Mouse (Mus musculus): ENCODE results near the gene Vdac2. TPM values are rescaled to one million over a fixed set of nuclear protein-coding genes. Genes with fewer than 3 reads are reported as not detected.

Gene Vdac2
- polyA plus RNA-seq, 1 experiment from 2014 or later: 273 TPM

GRCm38 (mm10) chr14:21808208-21808922 is 16.7 kb upstream of the Vdac2 start:
- Histone ChIP-seq H3K27me3 (ENCODE audit: poor library complexity, severe bottlenecking) (no peaks in the 10 kb centered on the region), H3K36me3 (replicated peaks) (no peaks in the 10 kb centered on the region), H3K27ac (no peak overlapping the region), H3K9me3 (no peaks in the 10 kb centered on the region), H3K4me1 (no peaks in the 10 kb centered on the region), H3K4me3 (no peak overlapping the region)
- WGBS: 90% methylated on average over 8 of the region's 8 CpGs
- DNase-seq (ENCODE audit: extremely low spot score, low spot score): no peak

- H3K4me3 ChIP-seq: no peak overlapping the region
- no peaks in the 10 kb centered on the region for H3K9me3 ChIP-seq
- DNase-seq (ENCODE audit: extremely low spot score, low spot score): no peak
- H3K4me1 ChIP-seq: no peaks in the 10 kb centered on the region
- no peaks in the 10 kb centered on the region for H3K27me3 ChIP-seq (ENCODE audit: poor library complexity, severe bottlenecking)
- no peak overlapping the region for H3K27ac ChIP-seq
- 93% methylated on average over 2 of the region's 2 CpGs for WGBS
- H3K36me3 ChIP-seq (replicated peaks): no peaks in the 10 kb centered on the region
These were observed 15.6 kb upstream of the Vdac2 start for GRCm38 (mm10) chr14:21809418-21809817.

GRCm38 (mm10) chr14:21811301-21811700 is 13.7 kb upstream of the Vdac2 start:
- H3K36me3 ChIP-seq (replicated peaks): no peaks in the 10 kb centered on the region
- H3K4me3 ChIP-seq: no peak overlapping the region
- DNase-seq (ENCODE audit: extremely low spot score, low spot score): no peak
- H3K27ac ChIP-seq: no peak overlapping the region
- no peaks in the 10 kb centered on the region for H3K27me3 ChIP-seq (ENCODE audit: poor library complexity, severe bottlenecking)
- H3K9me3 ChIP-seq: no peaks in the 10 kb centered on the region
- H3K4me1 ChIP-seq: no peaks in the 10 kb centered on the region
- 88% methylated on average over 4 of the region's 4 CpGs for WGBS

GRCm38 (mm10) chr14:21811744-21812393 is 13.2 kb upstream of the Vdac2 start:
- 88% methylated on average over 10 of the region's 10 CpGs for WGBS

GRCm38 (mm10) chr14:21812590-21813162 is 12.4 kb upstream of the Vdac2 start:
- 24% methylated on average over 14 of the region's 14 CpGs for WGBS

More at GRCm38 (mm10) chr14:21811744-21812393, 13.2 kb upstream of the Vdac2 start:
- no peaks in the 10 kb centered on the region for H3K27me3 ChIP-seq (ENCODE audit: poor library complexity, severe bottlenecking)
- H3K4me1 ChIP-seq: no peaks in the 10 kb centered on the region
- no peak for DNase-seq (ENCODE audit: extremely low spot score, low spot score)
- no peaks in the 10 kb centered on the region for H3K9me3 ChIP-seq
- H3K36me3 ChIP-seq (replicated peaks): no peaks in the 10 kb centered on the region
- H3K27ac ChIP-seq: no peak overlapping the region
- no peak overlapping the region for H3K4me3 ChIP-seq

GRCm38 (mm10) chr14:21813216-21813615 is 11.8 kb upstream of the Vdac2 start:
- Histone ChIP-seq H3K9me3 (no peaks in the 10 kb centered on the region), H3K27me3 (ENCODE audit: poor library complexity, severe bottlenecking) (no peaks in the 10 kb centered on the region), H3K4me1 (no peaks in the 10 kb centered on the region), H3K36me3 (replicated peaks) (no peaks in the 10 kb centered on the region), H3K4me3 (no peak overlapping the region), H3K27ac (no peak overlapping the region)
- WGBS: 86% methylated on average over 4 of the region's 4 CpGs
- no peak for DNase-seq (ENCODE audit: extremely low spot score, low spot score)

More at GRCm38 (mm10) chr14:21812590-21813162, 12.4 kb upstream of the Vdac2 start:
- no peaks in the 10 kb centered on the region for H3K9me3 ChIP-seq
- H3K36me3 ChIP-seq (replicated peaks): no peaks in the 10 kb centered on the region
- H3K27me3 ChIP-seq (ENCODE audit: poor library complexity, severe bottlenecking): no peaks in the 10 kb centered on the region
- peak; percentile 59 for DNase-seq (ENCODE audit: extremely low spot score, low spot score)
- H3K27ac ChIP-seq: no peak overlapping the region
- no peak overlapping the region for H3K4me3 ChIP-seq
- H3K4me1 ChIP-seq: no peaks in the 10 kb centered on the region

- WGBS: 89% methylated on average over 3 of the region's 3 CpGs
- Histone ChIP-seq H3K9me3 (no peaks in the 10 kb centered on the region), H3K36me3 (replicated peaks) (no peaks in the 10 kb centered on the region), H3K27me3 (ENCODE audit: poor library complexity, severe bottlenecking) (no peaks in the 10 kb centered on the region), H3K27ac (no peak overlapping the region), H3K4me3 (no peak overlapping the region), H3K4me1 (no peaks in the 10 kb centered on the region)
- DNase-seq (ENCODE audit: extremely low spot score, low spot score): no peak
These were observed 11.2 kb upstream of the Vdac2 start for GRCm38 (mm10) chr14:21813847-21814246.

- 95% methylated on average over 4 of the region's 4 CpGs for WGBS
- no peaks in the 10 kb centered on the region for H3K36me3 ChIP-seq (replicated peaks)
- no peak overlapping the region for H3K4me3 ChIP-seq
- DNase-seq (ENCODE audit: extremely low spot score, low spot score): no peak
- H3K27ac ChIP-seq: no peak overlapping the region
- no peaks in the 10 kb centered on the region for H3K27me3 ChIP-seq (ENCODE audit: poor library complexity, severe bottlenecking)
- H3K4me1 ChIP-seq: no peaks in the 10 kb centered on the region
- H3K9me3 ChIP-seq: no peaks in the 10 kb centered on the region
These were observed 10.4 kb upstream of the Vdac2 start for GRCm38 (mm10) chr14:21814606-21815005.

GRCm38 (mm10) chr14:21816255-21816654 is 8.8 kb upstream of the Vdac2 start:
- H3K36me3 ChIP-seq (replicated peaks): no peaks in the 10 kb centered on the region
- H3K9me3 ChIP-seq: no peaks in the 10 kb centered on the region
- no peak overlapping the region for H3K27ac ChIP-seq
- H3K4me3 ChIP-seq: no peak overlapping the region
- H3K4me1 ChIP-seq: no peaks in the 10 kb centered on the region
- 85% methylated on average over 3 of the region's 3 CpGs for WGBS
- no peaks in the 10 kb centered on the region for H3K27me3 ChIP-seq (ENCODE audit: poor library complexity, severe bottlenecking)
- DNase-seq (ENCODE audit: extremely low spot score, low spot score): no peak

- WGBS: 45% methylated on average over 4 of the region's 4 CpGs
- Histone ChIP-seq H3K27me3 (ENCODE audit: poor library complexity, severe bottlenecking) (no peaks in the 10 kb centered on the region), H3K27ac (no peak overlapping the region), H3K4me3 (no peak overlapping the region), H3K4me1 (no peaks in the 10 kb centered on the region), H3K36me3 (replicated peaks) (no peaks in the 10 kb centered on the region), H3K9me3 (no peaks in the 10 kb centered on the region)
- DNase-seq (ENCODE audit: extremely low spot score, low spot score): no peak
These were observed 7.6 kb upstream of the Vdac2 start for GRCm38 (mm10) chr14:21817453-21817852.

GRCm38 (mm10) chr14:21820880-21821505 is 4.0 kb upstream of the Vdac2 start:
- H3K27me3 ChIP-seq (ENCODE audit: poor library complexity, severe bottlenecking): no peaks in the 10 kb centered on the region
- H3K36me3 ChIP-seq (replicated peaks): no peaks in the 10 kb centered on the region
- no peak overlapping the region for H3K27ac ChIP-seq
- DNase-seq (ENCODE audit: extremely low spot score, low spot score): no peak
- no peaks in the 10 kb centered on the region for H3K9me3 ChIP-seq
- H3K4me1 ChIP-seq: peaks cover 5% of the 10 kb centered on the region
- 92% methylated on average over 4 of the region's 4 CpGs for WGBS
- H3K4me3 ChIP-seq: no peak overlapping the region

GRCm38 (mm10) chr14:21822307-21822706 is 2.7 kb upstream of the Vdac2 start:
- Histone ChIP-seq H3K4me1 (peaks cover 5% of the 10 kb centered on the region), H3K4me3 (no peak overlapping the region), H3K27me3 (ENCODE audit: poor library complexity, severe bottlenecking) (no peaks in the 10 kb centered on the region), H3K36me3 (replicated peaks) (no peaks in the 10 kb centered on the region), H3K27ac (no peak overlapping the region), H3K9me3 (no peaks in the 10 kb centered on the region)
- no peak for DNase-seq (ENCODE audit: extremely low spot score, low spot score)
- 73% methylated on average over 7 of the region's 7 CpGs for WGBS

Measured in forebrain, embryonic 10.5 days (tissue).